Mouse (Mus musculus) heart, embryonic 14.5 days (tissue): ENCODE measurements around the gene Atp8b2. TPM values are rescaled to one million over a fixed set of nuclear protein-coding genes. Genes with fewer than 3 reads are reported as not detected.
A peak's percentile ranks its signal among the peaks of the same experiment; 100 is the strongest.

Experiments used
- ATAC-seq: fragments of 200-750 bp; cut with Nextera tagmentation; 2 replicates; pipeline ENCODE4 v1.8.0; 2017; ENCODE audit warnings: low read depth, moderate TSS enrichment; ENCODE audit not compliant: insufficient number of reproducible peaks, insufficient read depth, low FRiP score
- H3K27ac ChIP-seq, 2 experiments: fragments of 200-500 bp in 1 of 2; fragments of 300-500 bp in 1 of 2; sonication (generic) in 1 of 2; replicated peaks in 1 of 2; 2 replicates each; pipeline ENCODE4 v1.5.1; 2012 to 2014; ENCODE audit warnings: low read depth in 2 of 2, low read length in 2 of 2, control low read depth in 1 of 2, mild to moderate bottlenecking in 1 of 2, mixed read lengths in 1 of 2; ENCODE audit not compliant: control insufficient read depth in 1 of 2, insufficient read depth in 1 of 2
- H3K27me3 ChIP-seq: fragments of 300-500 bp; sonication (generic); 2 replicates; pipeline ENCODE4 v1.6.1; 2014; ENCODE audit warnings: mild to moderate bottlenecking, low read length, control low read depth; ENCODE audit not compliant: control insufficient read depth, insufficient read depth
- H3K36me3 ChIP-seq: fragments of 300-500 bp; sonication (generic); 2 replicates; pipeline ENCODE4 v1.6.1; 2014; ENCODE audit warnings: mild to moderate bottlenecking, control low read depth, low read length, mixed read lengths; ENCODE audit not compliant: control insufficient read depth, insufficient read depth
- H3K4me1 ChIP-seq, 2 experiments: fragments of 200-500 bp in 1 of 2; fragments of 300-500 bp in 1 of 2; sonication (generic) in 1 of 2; 2 replicates each; pipeline ENCODE4 v1.6.1; 2012 to 2014; ENCODE audit warnings: low read length in 2 of 2, control low read depth in 1 of 2, mixed read lengths in 1 of 2; ENCODE audit not compliant: control insufficient read depth in 2 of 2, insufficient read depth in 2 of 2
- H3K4me2 ChIP-seq: fragments of 300-500 bp; sonication (generic); 2 replicates; pipeline ENCODE4 v1.6.1; 2014; ENCODE audit warnings: mild to moderate bottlenecking, low read length
- H3K4me3 ChIP-seq, 2 experiments: fragments of 200-500 bp in 1 of 2; fragments of 300-500 bp in 1 of 2; sonication (generic) in 1 of 2; 2 replicates each; pipeline ENCODE4 v1.5.1; 2012 to 2014; ENCODE audit warnings: low read length in 2 of 2, mild to moderate bottlenecking in 2 of 2, control low read depth in 1 of 2, low read depth in 1 of 2, moderate library complexity in 1 of 2; ENCODE audit not compliant: control insufficient read depth in 1 of 2, insufficient read depth in 1 of 2
- H3K9ac ChIP-seq: fragments of 300-500 bp; sonication (generic); 2 replicates; pipeline ENCODE4 v1.6.1; 2014; ENCODE audit warnings: mild to moderate bottlenecking, low read length
- H3K9me3 ChIP-seq: fragments of 300-500 bp; sonication (generic); 2 replicates; pipeline ENCODE4 v1.6.1; 2016; ENCODE audit warnings: low read length, control low read depth; ENCODE audit not compliant: control insufficient read depth
- WGBS: fragments of 180-500 bp; shearing (Covaris S2); extraction: QIAGEN DNeasy Blood & Tissue Kit; methylation state at CpG from one replicate; pipeline ENCODE4 v1.1.7; 2014; 5-methylcytosine and 5-hydroxymethylcytosine counted together
- polyA plus RNA-seq: library from polyadenylated mRNA; unstranded; fragments of >200 nt; fragmentation: Nextera tagmentation; extraction: Ambion mirVana; gene quantifications from 2 replicates; pipeline ENCODE4 v1.2.1, GENCODE M21; 2014

Gene Atp8b2
- polyA plus RNA-seq, 1 experiment from 2014 or later: 11.4 TPM

- H3K36me3 ChIP-seq: peaks cover 48% of the 10 kb centered on the region
These were observed 26.8 kb downstream of the Atp8b2 start for GRCm38 (mm10) chr3:89936495-89936894.

GRCm38 (mm10) chr3:89932925-89933324 is 30.4 kb downstream of the Atp8b2 start:
- no peak overlapping the region for H3K9ac ChIP-seq
- no peak for ATAC-seq
- no peak overlapping the region for H3K4me2 ChIP-seq
- H3K27me3 ChIP-seq: no peaks in the 10 kb centered on the region
- 89% methylated on average over 2 of the region's 2 CpGs for WGBS
- H3K9me3 ChIP-seq: no peaks in the 10 kb centered on the region
- H3K4me1 ChIP-seq: no peaks in the 10 kb centered on the region; a peak in 1 of 4 replicates
- H3K4me3 ChIP-seq: no peak overlapping the region
- peaks cover 15% of the 10 kb centered on the region for H3K36me3 ChIP-seq
- H3K27ac ChIP-seq: no peak overlapping the region

More at GRCm38 (mm10) chr3:89936495-89936894, 26.8 kb downstream of the Atp8b2 start:
- WGBS: 91% methylated on average over 3 of the region's 3 CpGs
- no peaks in the 10 kb centered on the region for H3K9me3 ChIP-seq
- H3K27me3 ChIP-seq: no peaks in the 10 kb centered on the region
- H3K4me3 ChIP-seq: no peak overlapping the region
- H3K4me1 ChIP-seq: no peaks in the 10 kb centered on the region; a peak in 1 of 4 replicates
- H3K27ac ChIP-seq: no peak overlapping the region
- no peak overlapping the region for H3K4me2 ChIP-seq
- H3K9ac ChIP-seq: no peak overlapping the region
- peak; percentile 45; the same call in 1 of the 2 replicates for ATAC-seq

- Histone ChIP-seq H3K9me3 (no peaks in the 10 kb centered on the region), H3K36me3 (no peaks in the 10 kb centered on the region), H3K4me1 (no peaks in the 10 kb centered on the region), H3K27ac (no peak overlapping the region), H3K27me3 (no peaks in the 10 kb centered on the region), H3K4me3 (no peak overlapping the region), H3K9ac (no peak overlapping the region), H3K4me2 (no peak overlapping the region)
- ATAC-seq: no peak
- 68% methylated on average over 4 of the region's 4 CpGs for WGBS
These were observed 34.4 kb downstream of the Atp8b2 start for GRCm38 (mm10) chr3:89928956-89929355.

- H3K27ac ChIP-seq: no peak overlapping the region
- no peaks in the 10 kb centered on the region for H3K36me3 ChIP-seq
- H3K4me2 ChIP-seq: no peak overlapping the region
- H3K9me3 ChIP-seq: no peaks in the 10 kb centered on the region
- H3K4me3 ChIP-seq: no peak overlapping the region
- WGBS: 88% methylated on average over 1 of the region's 1 CpGs
- no peak for ATAC-seq
- H3K9ac ChIP-seq: no peak overlapping the region
- no peaks in the 10 kb centered on the region for H3K27me3 ChIP-seq
- no peaks in the 10 kb centered on the region for H3K4me1 ChIP-seq
These were observed 36.9 kb downstream of the Atp8b2 start for GRCm38 (mm10) chr3:89926440-89926839.

- no peak overlapping the region for H3K4me3 ChIP-seq
- H3K4me1 ChIP-seq: no peaks in the 10 kb centered on the region
- no peaks in the 10 kb centered on the region for H3K27me3 ChIP-seq
- H3K9me3 ChIP-seq: no peaks in the 10 kb centered on the region
- H3K27ac ChIP-seq: no peak overlapping the region
- no peaks in the 10 kb centered on the region for H3K36me3 ChIP-seq
- no peak overlapping the region for H3K9ac ChIP-seq
- WGBS: 65% methylated on average over 6 of the region's 6 CpGs
- no peak overlapping the region for H3K4me2 ChIP-seq
- ATAC-seq: no peak
These were observed 42.6 kb downstream of the Atp8b2 start for GRCm38 (mm10) chr3:89920711-89921110.

GRCm38 (mm10) chr3:89917408-89917807 is 45.9 kb downstream of the Atp8b2 start:
- H3K4me2 ChIP-seq: no peak overlapping the region
- H3K36me3 ChIP-seq: no peaks in the 10 kb centered on the region
- no peak overlapping the region for H3K4me3 ChIP-seq
- 48% methylated on average over 3 of the region's 3 CpGs for WGBS
- H3K4me1 ChIP-seq: peaks cover 4 to 9% of the 10 kb centered on the region in 2 experiments; a peak in 2 of 4 replicates
- H3K9me3 ChIP-seq: no peaks in the 10 kb centered on the region
- peaks cover 20% of the 10 kb centered on the region for H3K27me3 ChIP-seq
- no peak overlapping the region for H3K27ac ChIP-seq
- no peak for ATAC-seq
- H3K9ac ChIP-seq: no peak overlapping the region

GRCm38 (mm10) chr3:89916622-89917021 is 46.7 kb downstream of the Atp8b2 start:
- Histone ChIP-seq H3K4me1 (peaks cover 4 to 9% of the 10 kb centered on the region in 2 experiments; a peak in 2 of 4 replicates), H3K27ac (no peak overlapping the region), H3K36me3 (no peaks in the 10 kb centered on the region), H3K27me3 (peaks cover 28% of the 10 kb centered on the region), H3K4me3 (no peak overlapping the region), H3K9ac (no peak overlapping the region), H3K9me3 (no peaks in the 10 kb centered on the region), H3K4me2 (no peak overlapping the region)
- WGBS: 62% methylated on average over 1 of the region's 1 CpGs
- ATAC-seq: no peak

- Histone ChIP-seq H3K36me3 (no peaks in the 10 kb centered on the region), H3K4me3 (no peak overlapping the region), H3K27ac (no peak overlapping the region), H3K9ac (no peak overlapping the region), H3K9me3 (no peaks in the 10 kb centered on the region), H3K27me3 (peaks cover 36% of the 10 kb centered on the region), H3K4me1 (peaks cover 4 to 9% of the 10 kb centered on the region in 2 experiments; a peak in 2 of 4 replicates), H3K4me2 (no peak overlapping the region)
- WGBS: 51% methylated on average over 4 of the region's 4 CpGs
- no peak for ATAC-seq
These were observed 48.6 kb downstream of the Atp8b2 start for GRCm38 (mm10) chr3:89914700-89915099.
